In genomic region chr3:107758176-107758575, GRCm38 (mm10) we compare ENCODE assay signal across 9 mouse cellular contexts. TPM values are rescaled to one million over a fixed set of nuclear protein-coding genes. Genes with fewer than 3 reads are reported as not detected.
DNase-seq lines count a peak whose midpoint lies in the region; ATAC-seq and TF ChIP-seq lines count a peak whose summit lies in the region.
"Had no signal": no experiment of that assay in that cellular context is flagged by ENCODE, and none has a peak within 500 bp of the region (broad histone marks: within the 10 kb centered on the region; RNA-seq: fewer than 3 reads in every experiment).

No protein-coding gene starts in this region.

- WGBS in heart, embryonic 13.5 days = 45% methylated on average over 2 of the region's 2 CpGs
- 82% methylated on average over 2 of the region's 2 CpGs for WGBS in forebrain, embryonic 15.5 days
- 44% methylated on average over 2 of the region's 2 CpGs for WGBS in liver, embryonic 16.5 days (ENCODE audit: insufficient replicate concordance)

- H3K79me2 ChIP-seq in C2C12 (ENCODE audit: control insufficient read depth, insufficient read depth) = peaks cover 70% of the 10 kb centered on the region

- peak overlapping the region; percentile 45 for H3K9ac ChIP-seq in heart, embryonic 13.5 days
- peak overlapping the region; percentile 4; the same call in 1 of the 2 replicates for H3K9ac ChIP-seq in forebrain, embryonic 15.5 days (replicated peaks)
- no peak overlapping the region for H3K9ac ChIP-seq in liver, embryonic 16.5 days (ENCODE audit: low read depth, low read length)
- H3K9ac ChIP-seq: liver, embryonic 14.5 days had no signal

- no peaks in the 10 kb centered on the region for H3K9me3 ChIP-seq in heart, embryonic 13.5 days
- no peaks in the 10 kb centered on the region for H3K9me3 ChIP-seq in forebrain, embryonic 15.5 days
- H3K9me3 ChIP-seq in liver, embryonic 16.5 days (replicated peaks; ENCODE audit: control insufficient read depth, low read length) = no peaks in the 10 kb centered on the region

- intact Hi-C loops in heart, postnatal 10 days (cut with DNase I) = loop anchor here (2.0 to 10.0 kb wide), 2 partner anchors 105 to 387 kb away; partner anchors contain the start of gene Gnai3

- H3K4me2 ChIP-seq in heart, embryonic 13.5 days = peak overlapping the region; percentile 92
- H3K4me2 ChIP-seq in forebrain, embryonic 15.5 days (replicated peaks) = peak overlapping the region; percentile 84
- H3K4me2 ChIP-seq in liver, embryonic 16.5 days (ENCODE audit: low read depth, low read length) = 0 out of 2 replicates have a peak overlapping the region, but pooled peaks have one; percentile 64

- ATAC-seq in heart, embryonic 13.5 days (ENCODE audit: extremely low read depth, insufficient number of reproducible peaks, low FRiP score, low TSS enrichment) = no peak
- ATAC-seq in forebrain, embryonic 15.5 days (replicated peaks) = no peak
- ATAC-seq in liver, embryonic 16.5 days (ENCODE audit: low read depth) = no peak
- no peak for ATAC-seq in erythroid progenitor cell, adult 5-6 weeks (replicated peaks; ENCODE audit: low FRiP score, poor library complexity, severe bottlenecking)

- peaks cover 30% of the 10 kb centered on the region for H3K4me1 ChIP-seq in heart, embryonic 13.5 days
- peaks cover 41% of the 10 kb centered on the region for H3K4me1 ChIP-seq in forebrain, embryonic 15.5 days
- H3K4me1 ChIP-seq in liver, embryonic 16.5 days (ENCODE audit: control insufficient read depth, low read depth, low read length) = peaks cover 3% of the 10 kb centered on the region; the same call in 1 of the 2 replicates

- H3K27ac ChIP-seq in heart, embryonic 13.5 days (replicated peaks) = no peak overlapping the region
- peak overlapping the region; percentile 82 for H3K27ac ChIP-seq in forebrain, embryonic 15.5 days (replicated peaks)
- no peak overlapping the region for H3K27ac ChIP-seq in liver, embryonic 16.5 days (ENCODE audit: low read length)
- H3K27ac ChIP-seq: liver, embryonic 14.5 days had no signal

- H3K27me3 ChIP-seq in heart, embryonic 13.5 days (replicated peaks) = no peaks in the 10 kb centered on the region
- no peaks in the 10 kb centered on the region for H3K27me3 ChIP-seq in C2C12 (ENCODE audit: control insufficient read depth, insufficient read depth, insufficient read length)
- no peaks in the 10 kb centered on the region for H3K27me3 ChIP-seq in forebrain, embryonic 15.5 days
- peaks cover 25% of the 10 kb centered on the region for H3K27me3 ChIP-seq in liver, embryonic 16.5 days (ENCODE audit: control insufficient read depth, insufficient read depth, low read depth, low read length)

- TF ChIP-seq CTCF in C2C12 (IDR thresholded peaks at IDR 0.05; ENCODE audit: control insufficient read depth, insufficient read depth, insufficient read length) = no peak

- peaks cover 65% of the 10 kb centered on the region for H3K79me3 ChIP-seq in C2C12 (ENCODE audit: low read depth)

- DNase-seq in heart, postnatal 10 days = no peak
- no peak for DNase-seq in natural killer cell, adult 2 months (ENCODE audit: low spot score in 2 of 2)
- DNase-seq in ovary, postnatal 10 days (ENCODE audit: low spot score) = no peak

- peak overlapping the region; percentile 65 for H3ac ChIP-seq in C2C12 (ENCODE audit: control insufficient read depth, insufficient read length, low read depth)

- peaks cover 28% of the 10 kb centered on the region for H3K36me3 ChIP-seq in heart, embryonic 13.5 days
- H3K36me3 ChIP-seq in C2C12 (ENCODE audit: control insufficient read depth, insufficient read depth) = peaks cover 60% of the 10 kb centered on the region
- H3K36me3 ChIP-seq in forebrain, embryonic 15.5 days = no peaks in the 10 kb centered on the region
- H3K36me3 ChIP-seq in liver, embryonic 16.5 days (ENCODE audit: control insufficient read depth, insufficient read depth) = no peaks in the 10 kb centered on the region

- H3K4me3 ChIP-seq in heart, embryonic 13.5 days = peak overlapping the region; percentile 88
- H3K4me3 ChIP-seq in C2C12 (ENCODE audit: insufficient read depth, poor library complexity, severe bottlenecking) = peak overlapping the region; percentile 90
- H3K4me3 ChIP-seq in forebrain, embryonic 15.5 days = peak overlapping the region; percentile 59; the same call in 1 of the 2 replicates
- peak overlapping the region; percentile 66; the same call in 1 of the 2 replicates for H3K4me3 ChIP-seq in liver, embryonic 16.5 days (ENCODE audit: low read depth, low read length)

TF ChIP-seq in C2C12, 6 proteins besides CTCF, POLR2A, EP300 and RAD21:
- TF ChIP-seq USF1 (IDR thresholded peaks at IDR 0.05; ENCODE audit: low read depth) = no peak
- no peak for TF ChIP-seq CEBPB (IDR thresholded peaks at IDR 0.05; ENCODE audit: low read depth)
- no peak for TF ChIP-seq FOSL1 (IDR thresholded peaks at IDR 0.05; ENCODE audit: insufficient read depth, low read length, poor library complexity, severe bottlenecking)
- TF ChIP-seq MAX (IDR thresholded peaks at IDR 0.05) = no peak
- no peak for TF ChIP-seq MYOD1 (IDR thresholded peaks at IDR 0.05; ENCODE audit: control insufficient read depth, insufficient read length, low read depth)
- TF ChIP-seq MYOG (IDR thresholded peaks at IDR 0.05; ENCODE audit: control insufficient read depth, extremely low read depth, insufficient read length) = no peak

RNA-seq across cellular contexts. Expression of gene Csf1, which starts 2.1 kb away (rescaled TPM):
- polyA plus RNA-seq in heart, embryonic 13.5 days (2015; fragmentation: Nextera tagmentation; extraction: Ambion mirVana) = 8.3 and 11.6 TPM in 2 replicates
- total RNA-seq in heart, postnatal 10 days (2021) = 10 to 100 TPM; 25.5 to 29.0 TPM
- 169 TPM for polyA plus RNA-seq in C2C12 (2012; fragmentation: generic; extraction: Trizol)
- polyA plus RNA-seq in forebrain, embryonic 15.5 days (2015; fragmentation: Nextera tagmentation; extraction: Ambion mirVana) = 6.5 and 7.9 TPM in 2 replicates
- 6.0 and 7.9 TPM in 2 replicates for polyA plus RNA-seq in liver, embryonic 16.5 days (2015; fragmentation: Nextera tagmentation; extraction: Ambion mirVana)
- total RNA-seq in erythroid progenitor cell, adult 5-6 weeks (2015; ENCODE audit: low replicate concordance) = 6.5 and 9.6 TPM in 2 replicates
- total RNA-seq in erythroid progenitor cell, adult 5-6 weeks (2017; ENCODE audit: low replicate concordance) = 1.1 and 1.2 TPM in 2 replicates

Comparison
In these comparisons a context has a peak if more than half of its experiments do, and no peak if none do; other contexts are left out.
1. RNA of gene Csf1, which starts 2.1 kb away (polyA plus RNA-seq): 169 TPM in C2C12 (single experiment); 8.3 to 11.6 TPM in heart, embryonic 13.5 days, 6.5 to 7.9 TPM in forebrain, embryonic 15.5 days and 6.0 to 7.9 TPM in liver, embryonic 16.5 days; every median in the first group is over 10 times any median in the second.
2. Peak in every context shown above with its lines, with median percentiles within 50 percentile points of each other: H3K4me2 ChIP-seq and H3K4me3 ChIP-seq.